Mouse (Mus musculus) gastrocnemius, adult 2 months (tissue): ENCODE data around the gene Vav1. TPM values are rescaled to one million over a fixed set of nuclear protein-coding genes. Genes with fewer than 3 reads are reported as not detected.

Source experiments
- DNase-seq: peaks from one replicate; pipeline ENCODE4 v3.0.0; 2022
- H3K27ac ChIP-seq: fragments of 200-600 bp; 2 replicates; pipeline ENCODE4 v1.8.1; 2022; ENCODE audit warnings: mild to moderate bottlenecking
- H3K4me3 ChIP-seq: fragments of 200-600 bp; 2 replicates; pipeline ENCODE4 v1.8.1; 2022; ENCODE audit warnings: mild to moderate bottlenecking, moderate library complexity
- CTCF ChIP-seq: fragments of 200-600 bp; IDR thresholded peaks from 2 replicates; pipeline ENCODE4 v1.8.1; 2022; ENCODE audit warnings: antibody characterized with exemption, mild to moderate bottlenecking, moderate library complexity
- intact Hi-C: fragments of 180-260 bp; cut with DNase I; formaldehyde crosslinking; loops from one replicate; pipeline ENCODE4 v1.15.1; 2025
- total RNA-seq, 2 experiments: library from RNA; stranded (reverse); gene quantifications; 2 replicates each; pipeline ENCODE4 v1.2.3; 2021

Vav1 gene
- total RNA-seq, 2 experiments from 2014 or later, result 0.46 to 0.56 TPM

GRCm38 (mm10) chr17:57359485-57360241 is 80.8 kb downstream of the Vav1 start:
- intact Hi-C loops, result no loop called here
- DNase-seq, result no peak
- TF ChIP-seq CTCF, result no peak
- Histone ChIP-seq H3K4me3 (peak overlapping the region; percentile 48), H3K27ac (no peak overlapping the region)

Other genes starting within 250 kb of the Vav1 start
- 10 to 100 TPM; 26.6 to 30.5 TPM for gene Khsrp, start 247.6 kb upstream of the Vav1 start, total RNA-seq
- gene Slc25a41, start 237.4 kb upstream of the Vav1 start, total RNA-seq, result not detected
- not detected for gene Crb3, start 220.0 kb upstream of the Vav1 start, total RNA-seq
- gene Slc25a23, start 219.2 kb upstream of the Vav1 start, total RNA-seq, result 10 to 100 TPM; 34.4 to 52.2 TPM
- under 1 TPM; 0.22 to 0.56 TPM for gene Dennd1c, start 200.6 kb upstream of the Vav1 start, total RNA-seq
- 1 to 10 TPM in 1 of 2 experiments, under 1 TPM in 1; 0.64 to 1.7 TPM for gene Tubb4a, start 191.3 kb upstream of the Vav1 start, total RNA-seq
- under 1 TPM; 0.47 to 0.61 TPM for gene Tnfsf9, start 173.8 kb upstream of the Vav1 start, total RNA-seq
- gene Cd70, start 129.3 kb upstream of the Vav1 start, total RNA-seq, result not detected
- not detected for gene Tnfsf14, start 84.9 kb upstream of the Vav1 start, total RNA-seq
- gene C3, start 51.0 kb upstream of the Vav1 start, total RNA-seq, result 10 to 100 TPM; 10.3 to 24.5 TPM
- gene Gpr108, start 30.7 kb upstream of the Vav1 start, total RNA-seq, result 10 to 100 TPM; 24.0 to 24.4 TPM
- 100 to 1,000 TPM; 170 to 176 TPM for gene Trip10, start 29.6 kb upstream of the Vav1 start, total RNA-seq
- 1 to 10 TPM; 2.4 to 3.2 TPM for gene Adgre1, start 79.6 kb downstream of the Vav1 start, total RNA-seq